Mouse (Mus musculus) kidney, embryonic 16.5 days (tissue): ENCODE results near the gene Dek. TPM values are rescaled to one million over a fixed set of nuclear protein-coding genes. Genes with fewer than 3 reads are reported as not detected.

Source experiments
- ATAC-seq: fragments of 200-750 bp; cut with Nextera tagmentation; 2 replicates; pipeline ENCODE4 v1.8.0; 2017; ENCODE audit warnings: moderate TSS enrichment; ENCODE audit not compliant: low FRiP score, low TSS enrichment
- H3K27ac ChIP-seq: fragments of 300-500 bp; sonication (generic); 2 replicates; pipeline ENCODE4 v1.5.1; 2014; ENCODE audit warnings: low read length
- H3K27me3 ChIP-seq: fragments of 300-500 bp; sonication (generic); 2 replicates; pipeline ENCODE4 v1.6.1; 2014; ENCODE audit warnings: low read length, control low read depth, mixed read lengths; ENCODE audit not compliant: insufficient read depth
- H3K36me3 ChIP-seq: fragments of 300-500 bp; sonication (generic); 2 replicates; pipeline ENCODE4 v1.6.1; 2014; ENCODE audit warnings: low read length, control low read depth, mixed read lengths; ENCODE audit not compliant: insufficient read depth
- H3K4me1 ChIP-seq: fragments of 300-500 bp; sonication (generic); 2 replicates; pipeline ENCODE4 v1.6.1; 2014; ENCODE audit warnings: low read length, control low read depth, mixed read lengths; ENCODE audit not compliant: insufficient read depth
- H3K4me2 ChIP-seq: fragments of 300-500 bp; sonication (generic); replicated peaks from 2 replicates; pipeline ENCODE4 v1.6.1; 2014; ENCODE audit warnings: low read depth, low read length
- H3K4me3 ChIP-seq: fragments of 300-500 bp; sonication (generic); 2 replicates; pipeline ENCODE4 v1.5.1; 2014; ENCODE audit warnings: mild to moderate bottlenecking, low read length
- H3K9ac ChIP-seq: fragments of 300-500 bp; sonication (generic); replicated peaks from 2 replicates; pipeline ENCODE4 v1.6.1; 2014; ENCODE audit warnings: low read length
- H3K9me3 ChIP-seq: fragments of 300-500 bp; sonication (generic); 2 replicates; pipeline ENCODE4 v1.6.1; 2016; ENCODE audit warnings: low read length, control low read depth
- WGBS: fragments of 180-500 bp; shearing (Covaris S2); extraction: QIAGEN DNeasy Blood & Tissue Kit; methylation state at CpG from one replicate; pipeline ENCODE4 v1.1.7; 2014; 5-methylcytosine and 5-hydroxymethylcytosine counted together
- polyA plus RNA-seq: library from polyadenylated mRNA; unstranded; fragments of >200 nt; fragmentation: Nextera tagmentation; extraction: Ambion mirVana; gene quantifications from 2 replicates; pipeline ENCODE4 v1.2.1, GENCODE M21; 2015

The Dek gene
- polyA plus RNA-seq, 1 experiment from 2014 or later: 218 TPM

- no peak overlapping the region for H3K27ac ChIP-seq
- no peak overlapping the region for H3K4me2 ChIP-seq
- no peak overlapping the region for H3K9ac ChIP-seq
- H3K4me3 ChIP-seq: no peak overlapping the region
- WGBS: 87% methylated on average over 2 of the region's 2 CpGs
- H3K4me1 ChIP-seq: no peaks in the 10 kb centered on the region
- H3K9me3 ChIP-seq: no peaks in the 10 kb centered on the region
- no peak for ATAC-seq
- peaks cover 47% of the 10 kb centered on the region for H3K36me3 ChIP-seq
- H3K27me3 ChIP-seq: no peaks in the 10 kb centered on the region
Measured at GRCm38 (mm10) chr13:47093791-47094190, 12.2 kb downstream of the Dek start.

GRCm38 (mm10) chr13:47089271-47089670, 16.7 kb downstream of the Dek start:
- Histone ChIP-seq H3K27me3 (no peaks in the 10 kb centered on the region), H3K36me3 (peaks cover 38% of the 10 kb centered on the region), H3K27ac (no peak overlapping the region), H3K4me1 (no peaks in the 10 kb centered on the region), H3K4me2 (no peak overlapping the region), H3K9ac (no peak overlapping the region), H3K4me3 (no peak overlapping the region), H3K9me3 (no peaks in the 10 kb centered on the region)
- 86% methylated on average over 2 of the region's 2 CpGs for WGBS
- ATAC-seq: no peak

- peaks cover 30% of the 10 kb centered on the region for H3K36me3 ChIP-seq
- ATAC-seq: no peak
- no peaks in the 10 kb centered on the region for H3K27me3 ChIP-seq
- WGBS: 97% methylated on average over 1 of the region's 1 CpGs
- no peaks in the 10 kb centered on the region for H3K9me3 ChIP-seq
- H3K9ac ChIP-seq: no peak overlapping the region
- no peak overlapping the region for H3K4me2 ChIP-seq
- H3K4me3 ChIP-seq: no peak overlapping the region
- H3K27ac ChIP-seq: no peak overlapping the region
- no peaks in the 10 kb centered on the region for H3K4me1 ChIP-seq
Measured at GRCm38 (mm10) chr13:47088433-47088832, 17.6 kb downstream of the Dek start.

DNA sequence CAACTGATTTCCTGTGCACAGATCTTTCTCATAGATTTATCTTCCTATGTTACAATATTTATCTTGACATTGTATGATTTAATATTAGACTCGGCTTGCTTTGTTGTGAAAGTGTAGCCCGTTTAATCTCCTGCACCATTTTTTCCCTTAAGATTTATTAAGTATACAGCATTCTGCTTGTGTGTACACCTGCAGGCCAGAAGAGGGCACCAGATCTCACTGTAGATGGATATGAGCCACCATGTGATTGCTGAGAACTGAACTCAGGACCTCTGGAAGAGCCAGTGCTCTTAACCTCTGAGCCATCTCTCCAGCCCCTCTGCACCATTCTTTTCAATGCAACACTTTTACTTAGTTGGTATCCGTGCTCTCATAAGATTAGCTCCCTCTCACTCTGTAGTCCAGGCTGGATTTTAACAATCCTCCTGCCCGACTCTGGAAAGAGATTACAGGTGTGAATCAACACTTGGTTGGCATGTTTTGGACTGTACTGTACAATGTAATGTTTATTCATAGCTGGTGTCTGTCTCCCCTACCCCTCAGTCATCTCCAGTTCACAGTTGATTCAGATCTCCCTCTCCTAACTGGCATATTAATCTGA, 25.0 kb downstream of the Dek start:
- no peaks in the 10 kb centered on the region for H3K27me3 ChIP-seq
- no peaks in the 10 kb centered on the region for H3K4me1 ChIP-seq
- 88% methylated on average over 4 of the region's 4 CpGs for WGBS
- no peak overlapping the region for H3K4me3 ChIP-seq
- no peak overlapping the region for H3K4me2 ChIP-seq
- no peak overlapping the region for H3K27ac ChIP-seq
- no peak for ATAC-seq
- H3K9ac ChIP-seq: no peak overlapping the region
- H3K36me3 ChIP-seq: peaks cover 17% of the 10 kb centered on the region
- no peaks in the 10 kb centered on the region for H3K9me3 ChIP-seq

DNA sequence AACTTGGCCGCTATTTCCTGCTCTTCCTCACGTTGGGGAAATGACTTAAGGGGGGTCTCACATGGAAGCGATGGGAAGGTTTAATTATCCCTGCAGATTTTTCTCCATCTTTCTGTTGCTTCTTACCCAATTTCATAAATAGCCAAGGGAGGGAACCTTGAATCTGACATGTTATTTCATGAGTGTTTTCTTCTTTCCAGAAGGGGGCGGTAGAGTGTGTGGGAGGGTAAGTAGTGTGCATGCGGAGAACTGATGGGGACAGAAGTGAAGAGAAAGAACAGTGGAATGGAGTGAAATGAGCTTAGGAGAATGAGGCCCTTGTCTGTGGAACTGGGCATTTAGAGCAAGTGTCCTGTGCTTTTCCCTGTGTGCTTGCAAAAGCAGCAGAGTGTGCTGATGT, 27.2 kb downstream of the Dek start:
- Histone ChIP-seq H3K4me2 (no peak overlapping the region), H3K36me3 (peaks cover 17% of the 10 kb centered on the region), H3K9me3 (no peaks in the 10 kb centered on the region), H3K27ac (no peak overlapping the region), H3K9ac (no peak overlapping the region), H3K4me3 (no peak overlapping the region), H3K4me1 (no peaks in the 10 kb centered on the region), H3K27me3 (no peaks in the 10 kb centered on the region)
- ATAC-seq: no peak
- WGBS: 74% methylated on average over 5 of the region's 5 CpGs

GRCm38 (mm10) chr13:47077367-47077766, 28.6 kb downstream of the Dek start:
- no peak overlapping the region for H3K4me2 ChIP-seq
- H3K27me3 ChIP-seq: no peaks in the 10 kb centered on the region
- H3K9me3 ChIP-seq: no peaks in the 10 kb centered on the region
- no peak overlapping the region for H3K4me3 ChIP-seq
- H3K4me1 ChIP-seq: no peaks in the 10 kb centered on the region
- no peak overlapping the region for H3K9ac ChIP-seq
- H3K36me3 ChIP-seq: peaks cover 17% of the 10 kb centered on the region
- ATAC-seq: no peak
- no peak overlapping the region for H3K27ac ChIP-seq

- H3K4me3 ChIP-seq: no peak overlapping the region
- H3K9ac ChIP-seq: no peak overlapping the region
- H3K4me1 ChIP-seq: no peaks in the 10 kb centered on the region
- no peak overlapping the region for H3K27ac ChIP-seq
- peaks cover 11% of the 10 kb centered on the region for H3K36me3 ChIP-seq
- no peaks in the 10 kb centered on the region for H3K9me3 ChIP-seq
- no peak overlapping the region for H3K4me2 ChIP-seq
- ATAC-seq: no peak
- H3K27me3 ChIP-seq: no peaks in the 10 kb centered on the region
- WGBS: 85% methylated on average over 5 of the region's 5 CpGs
Measured at GRCm38 (mm10) chr13:47076156-47076555, 29.8 kb downstream of the Dek start.

DNA sequence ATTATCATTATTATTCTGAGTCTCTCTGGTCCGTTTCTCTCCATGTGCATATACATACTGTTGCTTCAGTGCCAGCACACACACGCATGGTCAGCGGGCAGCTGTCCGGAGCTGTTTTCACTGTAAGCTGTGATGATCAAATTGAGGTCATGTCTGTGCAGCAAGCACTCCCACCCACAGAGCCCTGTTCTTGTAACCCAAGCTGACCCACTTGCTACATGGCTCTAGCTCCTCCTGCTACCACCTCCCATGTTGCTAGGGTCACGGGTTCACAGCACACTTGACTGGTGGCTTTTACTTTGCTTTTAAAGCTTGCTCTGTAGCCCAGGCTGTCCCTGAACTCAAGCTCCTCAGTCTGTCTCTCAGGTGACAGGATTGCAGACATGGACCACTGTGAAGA, 33.5 kb downstream of the Dek start:
- Histone ChIP-seq H3K4me1 (no peaks in the 10 kb centered on the region), H3K9ac (no peak overlapping the region), H3K9me3 (no peaks in the 10 kb centered on the region), H3K27me3 (no peaks in the 10 kb centered on the region), H3K27ac (no peak overlapping the region), H3K36me3 (peaks cover 11% of the 10 kb centered on the region), H3K4me3 (no peak overlapping the region), H3K4me2 (no peak overlapping the region)
- ATAC-seq: no peak
- 54% methylated on average over 5 of the region's 5 CpGs for WGBS

- no peaks in the 10 kb centered on the region for H3K4me1 ChIP-seq
- no peak overlapping the region for H3K4me3 ChIP-seq
- H3K4me2 ChIP-seq: no peak overlapping the region
- no peaks in the 10 kb centered on the region for H3K9me3 ChIP-seq
- 84% methylated on average over 13 of the region's 13 CpGs for WGBS
- H3K36me3 ChIP-seq: peaks cover 14% of the 10 kb centered on the region
- H3K27me3 ChIP-seq: no peaks in the 10 kb centered on the region
- H3K9ac ChIP-seq: no peak overlapping the region
- ATAC-seq: no peak
- H3K27ac ChIP-seq: no peak overlapping the region
Measured at GRCm38 (mm10) chr13:47071871-47072270, 34.1 kb downstream of the Dek start.

DNA sequence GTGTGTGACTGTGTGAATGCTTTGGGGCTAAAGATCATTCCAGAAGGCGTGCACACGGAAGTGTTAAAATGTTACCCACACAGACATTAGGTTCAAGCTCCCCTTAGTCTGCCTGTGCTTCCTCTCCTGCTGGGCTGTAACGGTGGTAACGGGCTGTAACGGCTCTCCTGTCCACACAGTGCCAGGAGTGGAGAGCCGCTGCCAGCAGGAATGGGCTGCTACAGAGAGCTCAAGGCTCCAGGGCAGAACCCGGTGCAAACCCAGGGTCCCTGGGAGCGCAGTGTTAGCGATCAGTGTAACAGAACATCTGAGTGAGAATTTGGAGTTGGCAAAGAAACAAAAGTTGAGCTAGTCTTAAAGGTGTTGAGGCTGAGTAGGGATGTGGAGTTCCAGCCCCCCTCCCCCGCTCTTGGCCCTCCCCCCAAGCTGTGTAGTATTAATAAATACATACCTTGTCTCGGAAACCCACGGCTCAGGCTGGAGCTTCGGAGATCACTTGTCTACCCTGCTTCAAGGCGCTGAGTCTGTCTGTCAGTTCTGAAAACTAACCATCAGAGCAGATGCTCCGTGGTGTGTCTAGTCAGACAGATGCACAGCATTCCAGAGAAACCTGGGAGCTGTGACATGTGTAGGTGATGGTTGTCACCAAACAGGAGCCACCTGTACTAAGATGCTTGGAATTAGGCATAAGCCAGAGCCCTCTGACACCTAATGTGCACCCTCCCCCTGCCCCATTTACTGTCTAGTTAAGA, 35.5 kb downstream of the Dek start:
- ATAC-seq: 0 out of 2 replicates have a peak, but pooled peaks have one; percentile 54
- WGBS: 73% methylated on average over 15 of the region's 15 CpGs
- Histone ChIP-seq H3K27me3 (no peaks in the 10 kb centered on the region), H3K36me3 (peaks cover 14% of the 10 kb centered on the region), H3K9me3 (no peaks in the 10 kb centered on the region), H3K4me2 (no peak overlapping the region), H3K4me3 (no peak overlapping the region), H3K4me1 (no peaks in the 10 kb centered on the region), H3K9ac (no peak overlapping the region), H3K27ac (no peak overlapping the region)
